Mouse (Mus musculus): ENCODE data around the gene Igfn1.

DNA sequence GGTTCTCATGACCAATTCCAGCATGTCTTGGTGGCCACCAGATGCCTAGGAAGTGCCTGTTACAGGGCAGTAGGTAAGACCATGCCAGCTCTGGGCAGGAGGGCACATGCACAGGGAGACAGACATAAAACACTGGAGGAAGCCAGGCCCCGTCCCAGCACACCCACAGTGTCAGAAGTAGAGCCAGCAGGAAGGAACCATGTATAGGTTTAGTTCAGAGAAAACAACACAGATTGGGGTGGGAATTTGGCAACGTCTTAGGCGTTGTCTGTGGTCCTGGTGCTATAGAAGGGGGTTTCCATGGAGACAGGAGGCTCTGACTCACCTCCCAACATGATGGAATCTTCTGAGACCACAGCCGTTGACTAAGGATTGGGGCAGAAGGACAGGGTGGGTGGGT lies 59.9 kb downstream of the Igfn1 start:
- TF ChIP-seq GATA1 (IDR thresholded peaks at IDR 0.05; ENCODE audit: low read length) (no peak), TAL1 (IDR thresholded peaks at IDR 0.05; ENCODE audit: low read length) (no peak)

All from erythroblast, embryonic 14.5 days (primary cell).